Mouse (Mus musculus): ENCODE measurements at regions not wholly inside any gene's neighbourhood (a gene's known extent, or its start where the extent isn't known, plus 50 kb on each side); places are given as distances from the start of the nearest gene placed in this dataset.

- no peaks in the 10 kb centered on the region for H3K36me3 ChIP-seq (ENCODE audit: control insufficient read depth, insufficient read depth, low read length)
Measured at GRCm38 (mm10) chr6:12258273-12258672, 350.7 kb downstream of the Phf14 start.

GRCm38 (mm10) chr6:12258940-12259481 lies 351.4 kb downstream of the Phf14 start:
- H3K9ac ChIP-seq (ENCODE audit: low read length) = no peak overlapping the region
- no peak overlapping the region for H3K4me2 ChIP-seq (replicated peaks; ENCODE audit: low read depth)
- no peaks in the 10 kb centered on the region for H3K36me3 ChIP-seq (ENCODE audit: control insufficient read depth, insufficient read depth, low read length)
- no peaks in the 10 kb centered on the region for H3K27me3 ChIP-seq (ENCODE audit: control insufficient read depth, insufficient read depth, low read length)
- no peak for TF ChIP-seq EP300 (optimal IDR thresholded peaks at IDR 0.05)
- TF ChIP-seq CTCF (IDR thresholded peaks at IDR 0.05; ENCODE audit: low read depth) = no peak
- no peak overlapping the region for H3K27ac ChIP-seq (replicated peaks)
- 79% methylated on average over 7 of the region's 7 CpGs for WGBS
- no peak for ATAC-seq (ENCODE audit: low FRiP score, low TSS enrichment)
- no peaks in the 10 kb centered on the region for H3K4me1 ChIP-seq (replicated peaks; ENCODE audit: control insufficient read depth, insufficient read depth)
- H3K9me3 ChIP-seq (ENCODE audit: control insufficient read depth, low read length) = no peaks in the 10 kb centered on the region
- no peak overlapping the region for H3K4me3 ChIP-seq (ENCODE audit: low read depth, low read length)
- DNase-seq (ENCODE audit: low spot score) = no peak

More at GRCm38 (mm10) chr6:12258273-12258672, 350.7 kb downstream of the Phf14 start:
- DNase-seq (ENCODE audit: low spot score) (no peak), ATAC-seq (ENCODE audit: low FRiP score, low TSS enrichment) (no peak)
- H3K27ac ChIP-seq (replicated peaks) = no peak overlapping the region
- no peaks in the 10 kb centered on the region for H3K27me3 ChIP-seq (ENCODE audit: control insufficient read depth, insufficient read depth, low read length)
- no peak overlapping the region for H3K4me3 ChIP-seq (ENCODE audit: low read depth, low read length)
- no peak for TF ChIP-seq EP300 (optimal IDR thresholded peaks at IDR 0.05)
- TF ChIP-seq CTCF (IDR thresholded peaks at IDR 0.05; ENCODE audit: low read depth) = no peak
- no peaks in the 10 kb centered on the region for H3K9me3 ChIP-seq (ENCODE audit: control insufficient read depth, low read length)
- H3K4me1 ChIP-seq (replicated peaks; ENCODE audit: control insufficient read depth, insufficient read depth) = no peaks in the 10 kb centered on the region
- WGBS = 44% methylated on average over 3 of the region's 3 CpGs
- H3K9ac ChIP-seq (ENCODE audit: low read length) = no peak overlapping the region
- no peak overlapping the region for H3K4me2 ChIP-seq (replicated peaks; ENCODE audit: low read depth)

- no peak overlapping the region for H3K27ac ChIP-seq (replicated peaks)
- DNase-seq (ENCODE audit: low spot score) = no peak
- H3K4me1 ChIP-seq (replicated peaks; ENCODE audit: control insufficient read depth, insufficient read depth) = no peaks in the 10 kb centered on the region
- WGBS = 72% methylated on average over 8 of the region's 8 CpGs
- no peak overlapping the region for H3K9ac ChIP-seq (ENCODE audit: low read length)
- no peak for ATAC-seq (ENCODE audit: low FRiP score, low TSS enrichment)
- no peak overlapping the region for H3K4me3 ChIP-seq (ENCODE audit: low read depth, low read length)
- no peaks in the 10 kb centered on the region for H3K9me3 ChIP-seq (ENCODE audit: control insufficient read depth, low read length)
- H3K27me3 ChIP-seq (ENCODE audit: control insufficient read depth, insufficient read depth, low read length) = no peaks in the 10 kb centered on the region
- no peaks in the 10 kb centered on the region for H3K36me3 ChIP-seq (ENCODE audit: control insufficient read depth, insufficient read depth, low read length)
- no peak overlapping the region for H3K4me2 ChIP-seq (replicated peaks; ENCODE audit: low read depth)
- no peak for TF ChIP-seq EP300 (optimal IDR thresholded peaks at IDR 0.05)
- no peak for TF ChIP-seq CTCF (IDR thresholded peaks at IDR 0.05; ENCODE audit: low read depth)
Measured at GRCm38 (mm10) chr6:12259629-12260028, 352.0 kb downstream of the Phf14 start.

- Histone ChIP-seq H3K4me1 (replicated peaks; ENCODE audit: control insufficient read depth, insufficient read depth) (no peaks in the 10 kb centered on the region), H3K27ac (replicated peaks) (no peak overlapping the region), H3K9me3 (ENCODE audit: control insufficient read depth, low read length) (no peaks in the 10 kb centered on the region), H3K36me3 (ENCODE audit: control insufficient read depth, insufficient read depth, low read length) (no peaks in the 10 kb centered on the region), H3K4me3 (ENCODE audit: low read depth, low read length) (no peak overlapping the region), H3K4me2 (replicated peaks; ENCODE audit: low read depth) (no peak overlapping the region), H3K27me3 (ENCODE audit: control insufficient read depth, insufficient read depth, low read length) (no peaks in the 10 kb centered on the region), H3K9ac (ENCODE audit: low read length) (no peak overlapping the region)
- DNase-seq (ENCODE audit: low spot score) = peak; percentile 23
- peak; percentile 80; the same call in 1 of the 2 replicates for ATAC-seq (ENCODE audit: low FRiP score, low TSS enrichment)
- TF ChIP-seq EP300 (optimal IDR thresholded peaks at IDR 0.05) = no peak
- peak; percentile 84 for TF ChIP-seq CTCF (IDR thresholded peaks at IDR 0.05; ENCODE audit: low read depth)
- 29% methylated on average over 9 of the region's 9 CpGs for WGBS
Measured at GRCm38 (mm10) chr6:12260325-12261076, 352.9 kb downstream of the Phf14 start.
